Mouse (Mus musculus) cerebral cortex, adult 2 months (tissue): Measurements from ENCODE around the gene Pole.

Experiments
- WGBS: fragments of 180-500 bp; shearing (Covaris S2); methylation state at CpG from one replicate; pipeline ENCODE4 v1.1.7; 2018; 5-methylcytosine and 5-hydroxymethylcytosine counted together

Gene Pole

GRCm38 (mm10) chr5:110285770-110286445, at the start of gene Pole, which contains the start of gene Pxmp2:
Gene Pole (plus strand): TSS chr5:110286306.
Gene Pxmp2 (minus strand): TSS chr5:110286186.
- under 1% methylated on average over 64 of the region's 64 CpGs for WGBS

- 88% methylated on average over 2 of the region's 2 CpGs for WGBS
Observed at GRCm38 (mm10) chr5:110244091-110244490, 42.0 kb upstream of the Pole start.

DNA sequence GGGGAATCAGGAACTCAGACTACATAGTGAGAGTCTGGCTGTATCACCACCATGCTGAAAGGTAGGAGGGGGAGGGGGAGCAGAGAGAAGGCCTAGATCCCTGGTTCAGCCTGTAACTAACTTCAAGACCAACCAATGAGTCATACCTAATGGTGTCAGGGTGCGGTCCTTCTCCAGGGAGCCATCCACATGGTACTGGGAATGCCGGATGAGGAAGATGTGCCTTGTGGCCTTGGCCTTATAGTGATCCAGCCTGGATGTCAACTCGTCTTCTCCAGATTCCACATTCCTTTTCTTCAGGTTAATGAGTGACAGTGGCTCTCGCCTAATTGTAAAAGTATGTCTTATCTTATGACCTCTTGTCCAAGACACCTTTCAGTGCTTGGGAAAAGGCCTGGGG, 19.2 kb upstream of the Pole start:
- WGBS, result 94% methylated on average over 4 of the region's 4 CpGs

DNA sequence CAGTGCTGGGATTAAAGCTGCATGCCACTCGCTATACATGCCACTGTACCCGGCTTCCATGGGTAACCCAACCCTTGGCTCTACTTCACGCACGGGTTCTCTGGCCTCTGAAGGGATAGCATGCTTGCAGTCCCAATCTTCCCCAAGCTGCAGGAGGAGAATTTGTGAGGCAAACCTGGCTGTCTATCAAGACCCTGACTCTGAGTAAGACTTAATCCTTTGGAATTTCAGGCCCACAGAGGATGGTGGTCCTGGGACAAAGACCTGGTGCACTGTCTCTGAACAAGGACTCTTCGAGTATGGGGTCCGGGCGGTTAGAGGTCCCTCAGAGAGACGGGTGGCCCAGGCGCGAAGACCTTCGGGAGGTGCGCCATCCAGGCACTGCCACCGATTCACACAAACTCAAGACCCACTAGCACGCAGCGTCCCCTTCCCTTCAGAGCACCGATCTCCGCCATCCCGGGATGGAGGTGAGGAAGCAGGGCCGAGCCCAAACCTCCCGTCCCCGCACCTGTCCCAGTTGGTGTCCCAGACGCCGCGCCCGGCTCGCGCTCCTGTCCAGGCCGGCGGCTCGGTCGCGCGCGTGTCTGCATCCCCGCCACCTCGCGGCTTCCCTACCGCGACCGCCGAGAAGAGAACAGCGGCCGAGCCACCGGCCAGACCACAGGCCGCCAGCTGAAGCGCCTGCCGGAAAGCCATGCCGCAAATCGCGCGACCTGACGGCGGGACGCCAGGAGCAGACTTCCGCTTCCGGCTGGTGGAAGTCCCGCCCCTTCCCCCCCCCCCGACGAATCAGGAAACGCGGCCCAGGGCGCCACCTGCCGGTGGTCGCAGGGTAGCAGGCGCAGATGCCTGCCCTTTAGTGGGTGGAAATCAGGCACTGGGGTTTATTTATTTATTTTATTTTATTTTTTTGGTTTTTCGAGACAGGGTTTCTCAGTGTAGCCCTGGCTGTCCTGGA, 16.7 kb upstream of the Pole start, which contains the start of gene Pgam5:
Gene Pgam5, minus strand, starts transcription at position 773 of the 961 bp plus-strand sequence.
- WGBS, result under 1% methylated on average over 66 of the region's 66 CpGs

DNA sequence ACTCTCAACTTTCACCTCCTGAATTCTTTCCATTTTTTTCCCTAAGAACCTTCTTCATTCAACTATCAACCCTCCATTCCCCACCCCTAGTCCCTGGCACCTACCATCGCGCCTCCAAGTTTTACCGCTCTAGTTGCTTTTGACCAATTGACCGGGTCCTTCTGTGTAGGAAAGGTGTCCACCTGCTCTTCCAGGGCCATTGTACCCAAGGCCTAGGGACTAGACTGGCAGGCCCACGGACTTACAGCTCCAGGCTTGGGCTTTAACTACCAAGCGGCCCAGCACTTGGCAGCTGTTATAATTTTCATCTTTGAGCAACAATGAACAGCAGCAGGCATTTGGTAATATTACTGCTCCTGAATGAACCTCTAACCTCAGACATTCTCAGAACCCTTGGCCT, 15.9 kb upstream of the Pole start:
- WGBS, result 96% methylated on average over 6 of the region's 6 CpGs

DNA sequence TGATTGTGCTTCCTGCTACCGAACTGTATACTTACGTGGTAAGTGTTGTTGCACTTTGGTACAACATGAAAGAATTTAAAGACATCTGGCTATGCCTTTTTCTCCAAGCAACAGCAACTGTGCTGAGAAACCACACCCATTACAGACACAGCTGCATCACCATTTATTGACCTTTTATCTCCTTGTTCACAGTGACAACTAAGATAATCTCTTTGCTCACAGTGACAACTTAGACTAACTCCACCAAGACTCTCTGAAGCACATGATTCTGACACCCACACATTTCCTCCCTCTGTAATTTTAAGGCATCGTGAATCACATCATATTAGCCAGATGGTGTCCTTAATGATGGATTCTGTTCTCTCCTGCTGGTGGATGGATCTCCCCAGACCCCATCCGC, 12.0 kb upstream of the Pole start:
- WGBS, result 72% methylated on average over 4 of the region's 4 CpGs

- 77% methylated on average over 2 of the region's 2 CpGs for WGBS
Observed at GRCm38 (mm10) chr5:110274846-110275245, 11.3 kb upstream of the Pole start.

DNA sequence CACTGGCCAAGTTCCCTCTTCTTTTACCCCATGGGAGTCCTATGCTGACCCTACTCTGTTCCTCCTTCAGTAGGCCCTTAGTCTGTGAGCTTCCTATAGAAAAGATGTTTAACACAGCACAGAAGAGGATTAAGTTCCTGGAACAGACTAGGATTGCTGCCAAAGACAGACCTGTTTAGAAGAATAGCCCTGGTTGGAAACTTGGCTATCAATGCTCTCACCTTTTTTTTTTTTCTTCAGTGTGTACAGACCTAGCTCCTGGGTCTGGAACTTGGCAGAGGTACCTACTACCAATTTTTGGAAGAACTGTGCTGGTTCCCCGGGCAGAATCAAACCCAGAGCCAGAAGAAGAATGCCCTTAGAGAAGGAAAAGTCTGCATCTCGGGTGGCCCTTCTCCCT, 9.7 kb upstream of the Pole start:
- 63% methylated on average over 2 of the region's 2 CpGs for WGBS

GRCm38 (mm10) chr5:110276910-110277309, 9.2 kb upstream of the Pole start:
- WGBS, result 100% methylated on average over 1 of the region's 1 CpGs

DNA sequence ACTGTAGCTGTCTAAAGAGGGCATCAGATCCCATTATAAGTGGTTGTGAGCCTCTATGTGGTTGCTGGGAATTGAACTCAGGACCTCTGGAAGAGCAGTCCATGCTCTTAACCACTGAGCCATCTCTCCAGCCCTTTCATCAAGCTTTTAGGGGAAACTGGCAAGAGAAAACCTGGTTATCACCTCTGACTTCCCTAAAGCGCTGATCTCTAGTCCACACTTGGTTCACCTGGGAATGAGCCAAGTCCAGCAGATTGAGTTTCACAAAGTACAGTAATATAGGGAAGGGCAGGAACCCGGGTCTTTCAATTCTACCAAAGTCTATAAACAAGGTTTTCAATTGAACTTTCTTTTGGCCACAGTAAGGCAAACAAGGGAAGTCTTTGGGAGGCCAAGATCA, 4.1 kb upstream of the Pole start:
- 73% methylated on average over 2 of the region's 2 CpGs for WGBS

DNA sequence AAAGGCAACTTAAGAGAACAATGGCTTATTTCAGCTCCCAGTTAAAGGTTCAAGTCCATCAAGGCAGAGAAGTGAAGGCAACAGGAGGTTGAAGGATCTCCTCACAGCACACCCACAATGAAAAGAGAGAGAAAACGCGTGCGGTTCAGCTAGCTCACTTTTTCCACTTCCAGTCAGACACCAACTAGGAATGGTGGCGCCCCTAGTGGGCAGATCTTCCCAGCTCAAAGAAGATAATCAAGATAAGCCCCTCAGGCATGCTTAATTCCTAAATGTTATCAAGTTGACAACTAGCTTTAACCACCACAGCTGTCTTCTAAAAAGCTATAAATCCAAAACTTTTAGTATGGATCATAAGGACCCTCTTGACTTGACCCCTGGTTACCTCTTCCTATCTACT, 1.6 kb upstream of the Pole start:
- 2% methylated on average over 4 of the region's 4 CpGs for WGBS

- WGBS, result 5% methylated on average over 15 of the region's 15 CpGs
Observed at GRCm38 (mm10) chr5:110285156-110285555, 950 bp upstream of the Pole start.

DNA sequence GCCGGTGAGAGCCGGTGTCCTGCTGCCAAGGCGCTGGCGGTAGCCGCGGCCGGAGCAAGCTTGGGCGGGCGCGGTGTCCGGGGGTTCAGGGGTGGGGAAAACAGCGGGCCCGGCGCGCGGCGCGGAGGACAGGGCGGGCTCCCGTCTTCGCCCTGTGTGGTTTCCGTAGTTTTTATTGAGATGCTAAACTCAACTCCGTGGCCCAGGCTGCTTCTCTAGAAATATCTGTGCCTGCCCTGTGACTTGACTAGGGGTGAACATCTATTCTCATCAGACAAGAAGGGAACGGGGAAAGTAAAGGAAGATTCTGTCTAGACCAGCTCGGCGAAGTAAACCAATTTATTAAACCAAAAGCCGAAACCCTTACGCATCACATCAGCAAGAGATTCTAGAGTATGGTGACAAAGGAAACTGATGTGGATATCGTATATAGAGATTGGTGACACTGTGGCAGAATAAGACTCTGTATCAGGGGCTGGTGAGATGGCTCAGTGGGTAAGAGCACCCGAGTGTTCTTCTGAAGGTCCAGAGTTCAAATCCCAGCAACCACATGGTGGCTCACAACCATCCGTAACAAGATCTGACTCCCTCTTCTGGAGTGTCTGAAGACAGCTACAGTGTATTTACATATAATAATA, 459 bp downstream of the Pole start:
- WGBS, result 2% methylated on average over 31 of the region's 31 CpGs

GRCm38 (mm10) chr5:110287084-110287475, 974 bp downstream of the Pole start:
- WGBS, result 63% methylated on average over 2 of the region's 2 CpGs

GRCm38 (mm10) chr5:110291649-110292048, 5.5 kb downstream of the Pole start:
- WGBS, result 100% methylated on average over 1 of the region's 1 CpGs

GRCm38 (mm10) chr5:110296637-110297036, 10.5 kb downstream of the Pole start:
- WGBS, result 92% methylated on average over 1 of the region's 1 CpGs

GRCm38 (mm10) chr5:110300591-110300990, 14.5 kb downstream of the Pole start:
- 95% methylated on average over 2 of the region's 2 CpGs for WGBS

GRCm38 (mm10) chr5:110308861-110309260, 22.8 kb downstream of the Pole start:
- 74% methylated on average over 7 of the region's 7 CpGs for WGBS

DNA sequence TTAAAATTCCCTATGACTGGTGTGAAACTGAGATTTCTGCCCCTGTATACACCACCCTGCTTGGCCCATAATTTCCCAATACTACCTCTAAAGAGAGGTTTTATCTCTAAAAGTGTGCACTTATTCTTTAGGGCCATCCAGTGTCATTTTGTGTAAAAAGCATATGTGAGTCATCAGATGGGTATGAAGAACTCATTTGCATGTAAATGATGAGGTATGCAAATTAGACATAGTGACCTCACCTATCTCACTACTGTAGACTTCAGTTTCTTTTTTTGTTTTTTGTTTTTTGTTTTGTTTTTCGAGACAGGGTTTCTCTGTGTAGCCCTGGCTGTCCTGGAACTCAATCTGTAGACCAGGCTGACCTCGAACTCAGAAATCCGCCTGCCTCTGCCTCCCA, 27.0 kb downstream of the Pole start:
- 82% methylated on average over 3 of the region's 3 CpGs for WGBS

GRCm38 (mm10) chr5:110330508-110330907, 44.4 kb downstream of the Pole start:
- WGBS, result 86% methylated on average over 3 of the region's 3 CpGs

- WGBS, result 79% methylated on average over 2 of the region's 2 CpGs
Observed at GRCm38 (mm10) chr5:110338792-110339191, 52.7 kb downstream of the Pole start.

DNA sequence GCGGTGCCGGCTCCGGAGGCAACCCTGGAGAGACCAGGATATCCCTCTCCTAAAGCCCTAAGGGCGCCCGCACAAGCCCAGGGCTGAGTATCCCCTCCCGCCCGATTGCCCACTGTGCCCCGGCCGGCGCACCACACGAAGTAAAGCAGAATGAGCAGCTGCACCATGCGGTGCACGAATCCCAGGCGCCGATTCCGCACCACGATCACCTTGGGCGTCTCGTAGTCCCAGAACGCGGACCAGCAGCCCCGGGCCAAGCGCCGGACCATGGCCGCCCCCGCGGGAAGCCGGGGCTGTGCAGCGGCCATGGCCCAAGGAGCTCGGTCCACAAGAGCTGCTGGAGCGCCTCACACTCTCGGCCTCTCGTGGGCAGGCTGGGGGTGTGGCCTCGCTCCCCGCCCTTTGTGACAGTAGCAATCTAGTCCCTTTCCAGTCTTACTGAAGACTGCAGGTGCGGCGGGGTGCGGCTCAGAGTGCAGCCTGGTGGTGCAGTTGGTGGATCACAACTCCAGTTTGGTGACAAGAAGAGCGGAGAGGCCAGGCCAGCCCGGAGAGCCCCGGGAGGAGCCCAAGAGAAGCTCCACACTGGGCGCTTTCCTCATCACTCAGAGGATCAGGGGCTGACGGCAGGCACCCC, 56.7 kb downstream of the Pole start, which contains the start of gene P2rx2:
Gene P2rx2, minus strand, starts transcription at position 565 of the 637 bp plus-strand sequence.
- 1% methylated on average over 43 of the region's 43 CpGs for WGBS
